Mouse (Mus musculus) myocyte (in vitro differentiated cells): ENCODE measurements at regions not wholly inside any gene's neighbourhood (a gene's known extent, or its start where the extent isn't known, plus 50 kb on each side); places are given as distances from the start of the nearest gene placed in this dataset.

Experiments
- POLR2A ChIP-seq: IDR thresholded peaks from one replicate; pipeline ENCODE4 v1.6.1; 2011; ENCODE audit warnings: low read depth, mild to moderate bottlenecking, control low read depth, moderate library complexity; ENCODE audit not compliant: insufficient read length
- SRF ChIP-seq: IDR thresholded peaks from one replicate; pipeline ENCODE4 v1.6.1; 2011; ENCODE audit warnings: low read depth; ENCODE audit not compliant: control insufficient read depth, insufficient read length
- USF1 ChIP-seq: IDR thresholded peaks from one replicate; pipeline ENCODE4 v1.6.1; 2011; ENCODE audit warnings: low read depth, mild to moderate bottlenecking, control low read depth, moderate library complexity

DNA sequence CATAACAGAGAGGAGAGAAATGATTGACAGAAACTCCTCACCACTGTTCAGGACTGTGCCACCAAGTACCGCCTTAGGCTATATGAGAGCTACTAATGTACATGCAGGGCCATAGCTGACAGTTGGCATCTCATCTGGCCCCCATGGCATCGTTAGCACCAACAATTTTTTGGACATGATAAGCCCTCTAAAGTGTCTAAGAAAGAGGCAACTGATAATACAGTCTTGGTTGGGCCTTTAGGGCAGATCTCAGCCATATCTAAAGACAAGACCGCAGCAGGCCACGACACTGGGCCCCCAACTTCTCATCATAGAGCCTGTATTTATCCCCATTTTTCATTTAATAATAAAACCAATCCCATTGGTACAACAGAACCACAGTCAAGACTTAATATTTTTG, 128.1 kb downstream of the Slc38a4 start:
- TF ChIP-seq SRF: no peak
- TF ChIP-seq USF1: no peak
- no peak for TF ChIP-seq POLR2A
